Mouse (Mus musculus) retina, postnatal 7 days (tissue): ENCODE results near the gene Lrrc55.
A peak's percentile ranks its signal among the peaks of the same experiment; 100 is the strongest.
"Not testable (repeated sequence)": the region's sequence is repeated elsewhere in the genome, so short reads cannot be mapped to it uniquely, and the experiment has no call there.

ENCODE experiments used
- DNase-seq: peaks from one replicate; pipeline ENCODE4 v3.0.0-alpha.2; 2012; ENCODE audit warnings: low read depth, low spot score

Gene Lrrc55

GRCm38 (mm10) chr2:85196901-85197300 is at the start of gene Lrrc55:
Lrrc55 (minus strand) TSS chr2:85197197.
- DNase-seq: no peak

- DNase-seq: peak; percentile 42
Measured at GRCm38 (mm10) chr2:85246506-85247082, 49.6 kb upstream of the Lrrc55 start.

- DNase-seq: no peak
Measured at GRCm38 (mm10) chr2:85245737-85246136, 48.7 kb upstream of the Lrrc55 start.

GRCm38 (mm10) chr2:85238068-85238667 is 41.2 kb upstream of the Lrrc55 start:
- no peak for DNase-seq

DNA sequence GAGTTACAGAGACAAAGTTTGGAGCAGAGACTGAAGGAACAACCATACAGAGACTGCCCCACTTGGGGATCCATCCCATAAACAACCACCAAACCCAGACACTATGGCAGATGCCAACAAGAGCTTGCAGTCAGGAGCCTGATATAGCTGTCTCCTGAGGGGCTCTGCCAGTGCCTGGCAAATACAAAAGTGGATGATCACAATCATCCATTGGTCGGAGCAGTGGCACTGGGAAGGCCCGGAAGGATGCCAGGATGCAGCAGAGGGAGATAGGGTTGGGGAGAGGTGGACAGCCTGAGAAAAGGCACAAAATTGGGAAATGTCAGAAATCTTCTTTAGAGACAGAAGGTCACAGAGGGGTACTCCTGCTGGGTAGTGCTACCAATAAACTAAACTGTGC is 40.2 kb upstream of the Lrrc55 start:
- not testable (repeated sequence) for DNase-seq

GRCm38 (mm10) chr2:85230771-85231511 is 33.9 kb upstream of the Lrrc55 start:
- no peak for DNase-seq

DNA sequence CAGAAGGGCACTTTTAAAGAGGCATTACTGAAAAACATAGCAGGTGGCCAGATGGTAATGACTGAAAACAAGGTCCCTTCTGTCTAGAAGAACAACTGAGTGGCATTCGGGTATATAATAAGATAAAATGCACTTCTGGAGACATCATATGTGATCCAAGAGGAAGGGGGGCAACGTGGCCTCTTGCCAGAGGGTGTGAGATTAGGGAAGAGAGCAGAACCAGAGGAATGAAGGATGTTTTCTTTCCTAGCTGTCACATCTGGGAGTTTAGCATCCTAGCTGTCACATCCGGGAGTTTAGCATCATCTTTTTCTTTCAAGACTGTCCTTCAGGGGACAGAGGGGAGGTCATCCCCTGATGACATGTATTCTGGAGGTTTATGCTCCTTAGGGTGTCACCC is 32.6 kb upstream of the Lrrc55 start:
- DNase-seq: no peak

DNA sequence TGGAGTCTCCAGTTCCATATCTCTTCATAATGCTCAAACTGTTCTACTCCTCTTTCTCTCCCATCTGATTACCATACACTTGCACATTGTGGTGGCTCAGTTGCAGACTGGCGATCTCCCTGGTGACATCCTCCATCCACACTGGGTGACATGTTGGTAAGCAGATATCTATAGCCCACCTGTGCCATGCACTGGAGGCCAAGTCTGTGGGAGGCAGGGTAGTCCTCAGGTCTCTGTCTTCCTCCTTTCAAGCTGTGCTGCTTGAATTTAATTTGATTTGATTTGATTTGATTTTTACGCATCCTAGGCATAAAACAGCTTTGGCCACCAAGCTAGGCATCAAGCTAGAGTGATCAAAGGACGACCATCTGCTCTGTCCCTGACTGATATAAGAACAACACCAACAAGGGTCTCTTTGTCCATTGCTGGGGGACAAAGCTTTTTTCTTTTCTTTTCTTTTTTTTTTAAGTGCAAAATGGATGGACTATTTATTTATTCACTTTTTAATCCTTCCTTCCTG is 30.9 kb upstream of the Lrrc55 start:
- DNase-seq: no peak

DNA sequence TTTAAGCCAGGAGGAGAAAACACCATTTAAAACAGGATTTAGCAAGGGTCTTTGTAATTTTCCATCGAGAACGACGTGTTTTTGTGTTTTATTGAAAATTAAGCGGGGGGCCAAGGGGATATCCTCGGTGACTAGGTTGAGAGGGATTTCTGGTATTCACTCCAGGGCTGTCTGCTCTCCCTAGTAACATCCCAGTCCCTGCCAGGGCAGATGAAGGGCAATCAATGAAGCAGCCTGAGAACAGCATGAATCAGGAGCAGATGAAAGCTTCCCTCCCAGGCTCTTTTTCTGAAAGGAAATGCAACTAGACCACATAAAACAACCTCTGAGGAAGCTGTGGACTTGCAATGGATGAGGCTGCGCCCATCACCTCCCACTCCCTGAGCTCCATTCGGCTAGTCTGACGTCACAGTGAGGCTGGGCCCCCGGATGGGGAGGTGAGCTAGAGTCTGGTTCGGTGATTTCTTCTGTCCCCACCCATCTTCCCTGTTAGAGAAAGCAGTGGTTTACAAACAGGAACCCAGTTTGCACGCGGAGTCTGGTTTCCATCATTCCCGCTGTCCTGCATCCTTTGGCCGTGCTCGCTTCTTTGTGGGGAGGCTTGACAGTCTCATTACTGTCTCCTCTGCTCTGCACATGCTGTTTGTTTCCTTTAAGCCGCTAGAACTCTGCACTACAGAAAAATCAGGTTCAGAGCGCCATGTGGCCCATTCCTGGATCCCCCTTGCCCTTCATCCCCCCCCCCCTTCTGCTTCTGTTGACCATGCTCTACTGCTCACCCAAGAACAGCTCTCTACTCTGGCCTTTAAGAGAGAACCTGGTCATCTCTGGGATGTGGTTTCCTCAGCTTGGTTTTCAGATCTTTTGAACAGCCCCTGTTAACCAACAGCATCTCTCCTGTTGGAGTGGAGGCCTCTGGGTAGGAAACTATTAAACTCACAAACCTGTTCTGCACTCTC is 27.5 kb upstream of the Lrrc55 start:
- no peak for DNase-seq

DNA sequence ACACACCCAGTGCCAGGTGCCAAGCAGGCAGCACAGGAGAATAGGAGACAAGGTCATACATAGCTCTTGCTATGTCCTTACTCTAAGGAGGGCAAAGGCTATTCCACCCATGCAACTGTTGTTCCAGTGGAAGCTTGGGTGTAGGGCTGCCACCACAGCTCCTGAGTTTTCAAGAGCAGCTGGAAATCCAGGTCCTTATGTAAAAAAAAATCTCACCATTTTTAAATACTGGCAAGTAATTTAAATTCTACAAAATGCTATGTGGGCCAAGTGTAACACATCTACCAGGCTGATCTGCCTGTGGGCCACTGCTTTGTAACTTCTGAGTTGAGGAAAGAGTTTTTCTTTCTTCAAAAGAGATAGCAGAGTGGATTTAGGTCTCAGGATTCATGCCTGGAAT is 19.6 kb upstream of the Lrrc55 start:
- no peak for DNase-seq

GRCm38 (mm10) chr2:85213746-85214145 is 16.7 kb upstream of the Lrrc55 start:
- no peak for DNase-seq

- DNase-seq: no peak
Measured at GRCm38 (mm10) chr2:85209301-85209700, 12.3 kb upstream of the Lrrc55 start.

GRCm38 (mm10) chr2:85205170-85205569 is 8.2 kb upstream of the Lrrc55 start:
- no peak for DNase-seq

DNA sequence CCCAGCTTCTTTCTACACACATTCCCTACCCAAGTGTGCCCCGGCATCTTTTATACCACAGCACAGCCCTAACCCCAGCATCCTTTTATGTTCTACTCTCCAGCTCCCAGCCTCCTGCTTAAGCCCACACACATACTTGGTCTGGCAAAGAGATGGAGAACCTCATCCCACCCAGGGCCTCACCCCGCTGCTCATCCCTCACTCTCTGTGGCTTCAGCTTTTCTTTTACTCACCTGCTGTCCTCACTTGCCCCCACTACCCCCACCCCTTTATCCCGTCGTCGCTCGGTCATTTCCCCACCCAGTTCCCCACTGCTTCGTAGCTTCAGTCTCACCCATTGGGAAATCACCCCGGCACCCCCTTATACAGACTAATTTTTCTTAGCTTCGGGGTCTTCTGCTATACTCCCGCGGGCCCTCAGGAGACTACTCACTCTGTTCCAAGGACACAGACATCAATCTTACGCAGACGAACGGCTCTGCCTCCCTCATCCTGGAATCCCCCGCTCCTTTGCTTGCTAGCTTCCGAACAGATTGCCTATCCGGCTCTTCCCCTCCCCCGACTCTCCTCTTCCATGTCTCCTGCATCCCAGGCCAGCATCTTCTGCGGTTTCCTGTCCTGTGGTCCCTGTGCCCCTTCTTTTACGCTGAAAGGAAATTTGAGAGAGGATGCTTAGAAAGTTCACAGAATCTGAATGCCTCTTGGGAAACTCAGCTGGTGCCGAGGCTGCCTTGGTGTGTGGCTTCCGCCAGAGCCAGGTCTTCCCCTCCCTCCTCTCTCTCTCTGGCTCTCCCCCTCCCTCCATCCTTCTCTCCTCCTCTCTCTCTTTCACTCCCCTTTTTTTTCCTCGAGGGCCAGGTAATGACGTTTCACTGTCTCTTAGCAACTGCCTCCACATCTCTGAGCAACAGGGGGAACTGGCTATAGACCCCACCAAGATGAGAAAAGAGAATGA is 1.3 kb upstream of the Lrrc55 start:
- no peak for DNase-seq

DNA sequence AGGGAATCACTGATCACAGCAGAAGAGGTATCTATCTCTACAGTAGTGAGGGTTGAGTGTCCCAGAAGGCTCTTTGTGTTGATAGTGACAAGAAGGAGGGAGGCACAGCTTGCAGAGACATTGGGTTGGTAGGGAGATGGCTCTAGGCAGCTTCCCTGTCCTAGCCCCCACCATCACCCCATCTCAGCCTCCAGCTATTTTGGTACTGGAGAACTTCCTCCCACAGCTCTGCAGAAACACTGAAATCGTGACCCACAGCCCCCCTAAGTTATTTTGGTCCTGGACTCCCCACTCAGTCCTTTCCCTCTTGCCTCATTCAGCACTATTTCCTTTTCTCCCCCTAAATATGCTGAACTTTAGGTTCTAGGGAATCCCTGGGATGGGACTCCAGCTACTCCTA is 2.4 kb downstream of the Lrrc55 start:
- no peak for DNase-seq

DNA sequence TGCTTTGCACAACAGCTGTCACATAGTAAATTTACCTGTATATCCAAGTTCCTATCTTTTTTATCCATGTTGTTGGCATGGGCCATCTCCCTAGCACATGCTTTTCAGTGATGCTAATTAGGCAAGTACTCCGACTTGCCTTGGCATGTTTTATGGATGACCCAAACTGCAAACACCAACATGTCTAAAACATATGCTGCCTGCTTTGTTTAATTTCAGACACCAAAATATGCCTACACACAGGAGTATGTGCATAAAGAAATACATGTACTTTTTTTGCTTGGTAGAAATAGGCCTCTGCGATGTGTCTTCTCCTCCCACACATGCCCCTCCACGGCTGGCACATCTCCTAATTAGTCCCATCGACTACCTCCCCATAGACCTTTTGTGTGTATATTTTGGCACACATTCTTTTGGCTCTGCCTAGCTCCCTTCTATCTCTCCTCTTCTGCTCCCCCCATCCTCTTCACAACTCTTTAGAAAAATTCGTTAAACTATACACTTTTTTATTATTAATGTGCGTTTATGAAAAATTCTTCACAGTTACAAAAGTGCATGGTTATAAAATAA is 9.3 kb downstream of the Lrrc55 start:
- DNase-seq: no peak

- no peak for DNase-seq
Measured at GRCm38 (mm10) chr2:85178139-85178800, 18.7 kb downstream of the Lrrc55 start.

DNA sequence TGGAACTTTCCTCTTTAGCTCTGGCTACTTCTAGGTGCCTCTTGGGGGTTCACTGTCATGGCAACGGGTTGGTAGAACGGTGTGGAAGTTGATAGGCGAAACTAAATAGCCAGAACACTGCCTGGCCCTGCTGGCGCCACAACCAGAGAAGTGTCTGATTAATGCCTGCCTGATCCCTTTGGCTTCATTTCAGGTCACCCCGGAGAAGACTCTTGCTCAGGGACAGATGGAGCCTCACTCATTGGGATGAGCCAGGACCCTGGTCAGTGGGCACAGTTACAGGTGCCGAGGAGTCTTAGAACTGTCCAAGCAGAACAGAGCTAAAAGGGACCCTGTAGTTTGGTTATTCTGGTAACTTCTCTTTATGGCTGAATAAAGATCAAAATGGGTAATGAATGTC is 23.5 kb downstream of the Lrrc55 start:
- DNase-seq: no peak

DNA sequence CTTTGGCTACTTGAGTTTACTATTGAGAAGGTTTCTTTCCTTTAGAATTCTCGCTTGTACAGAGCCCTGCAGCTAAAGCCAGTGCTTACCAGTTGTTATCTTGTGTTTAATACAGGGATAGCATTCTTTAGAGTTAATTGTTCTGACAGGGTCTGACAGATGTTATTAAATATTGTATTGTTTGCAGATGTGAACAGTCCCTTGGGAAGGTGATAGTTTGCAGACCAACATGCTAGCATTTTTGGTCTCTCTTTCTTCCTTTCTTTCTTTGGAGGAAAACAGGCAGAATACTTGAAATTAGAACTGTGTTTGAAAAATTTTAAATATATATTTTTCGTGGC is 24.3 kb downstream of the Lrrc55 start:
- DNase-seq: no peak
